Mouse (Mus musculus) testis, adult 2 months (tissue): Measurements from ENCODE around the gene Tigar.

Experiments
- CTCF ChIP-seq: fragments of 200-500 bp; IDR thresholded peaks from 2 replicates; pipeline ENCODE4 v1.5.1; 2012; ENCODE audit warnings: low read depth, mild to moderate bottlenecking, inconsistent platforms, low read length, moderate library complexity; ENCODE audit not compliant: control insufficient read depth, insufficient read depth, insufficient replicate concordance
- POLR2A ChIP-seq: fragments of 200-500 bp; IDR thresholded peaks from 2 replicates; pipeline ENCODE4 v1.6.1; 2012; ENCODE audit warnings: low read depth, mild to moderate bottlenecking, inconsistent platforms, low read length, moderate library complexity; ENCODE audit not compliant: control insufficient read depth

GRCm38 (mm10) chr6:127044909-127045308 is 64.4 kb downstream of the Tigar start:
- TF ChIP-seq CTCF (no peak), POLR2A (no peak)
